In the genomic region with DNA sequence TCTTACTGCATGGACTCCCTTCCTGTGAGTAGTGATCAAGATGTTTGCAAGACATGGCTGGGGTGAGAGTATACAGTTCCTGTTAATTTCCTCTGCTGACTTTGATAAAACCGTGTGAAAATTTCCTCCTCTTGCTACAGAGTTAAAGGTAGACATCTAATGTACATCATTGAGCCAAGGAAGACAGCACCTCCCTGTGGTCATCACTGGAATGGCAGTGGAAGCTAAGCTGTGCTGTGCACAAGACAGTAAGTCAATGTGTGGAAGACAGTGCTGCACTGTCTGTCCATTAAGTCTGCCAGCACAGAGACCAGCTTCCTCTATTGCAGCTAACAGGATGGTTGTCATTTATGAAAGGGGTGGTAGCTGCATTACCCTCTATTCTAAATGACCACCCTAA, we compare ENCODE assay signal across 9 mouse cellular contexts. TPM values are rescaled to one million over a fixed set of nuclear protein-coding genes. Genes with fewer than 3 reads are reported as not detected.
DNase-seq lines count a peak whose midpoint lies in the region; ATAC-seq and TF ChIP-seq lines count a peak whose summit lies in the region.
"Had no signal": no experiment of that assay in that cellular context is flagged by ENCODE, and none has a peak within 500 bp of the region (broad histone marks: within the 10 kb centered on the region; RNA-seq: fewer than 3 reads in every experiment).

No protein-coding gene starts in this region.

- TF ChIP-seq RAD21 in CH12.LX (IDR thresholded peaks at IDR 0.05; ENCODE audit: low read depth, low read length) = peak; percentile 79

- H3K4me2 ChIP-seq in CH12.LX (ENCODE audit: insufficient read depth, low read depth, poor library complexity, severe bottlenecking) = no peak overlapping the region
- H3K4me2 ChIP-seq: heart, embryonic 15.5 days had no signal

- H3K4me1 ChIP-seq in CH12.LX (ENCODE audit: control insufficient read depth in 1 of 2, insufficient read depth in 2 of 2) = no peaks in the 10 kb centered on the region
- no peaks in the 10 kb centered on the region for H3K4me1 ChIP-seq in cerebellum, adult 2 months (ENCODE audit: control insufficient read depth, insufficient read depth, low read length)
- H3K4me1 ChIP-seq in lung, adult 2 months (ENCODE audit: control insufficient read depth, insufficient read depth, low read length) = no peaks in the 10 kb centered on the region
- H3K4me1 ChIP-seq: heart, embryonic 15.5 days had no signal

- H3K9me3 ChIP-seq in CH12.LX (replicated peaks; ENCODE audit: low read length) = no peaks in the 10 kb centered on the region
- H3K9me3 ChIP-seq: heart, embryonic 15.5 days had no signal

- no peak overlapping the region for H3K27ac ChIP-seq in CH12.LX (ENCODE audit: insufficient read depth, low read depth)
- H3K27ac ChIP-seq in cerebellum, adult 2 months (ENCODE audit: insufficient read depth, low read length) = no peak overlapping the region
- H3K27ac ChIP-seq: heart, embryonic 15.5 days had no signal

- no peaks in the 10 kb centered on the region for H3K27me3 ChIP-seq in CH12.LX (replicated peaks)
- H3K27me3 ChIP-seq in cerebellum, adult 2 months (ENCODE audit: control insufficient read depth, insufficient read depth, low read length) = no peaks in the 10 kb centered on the region
- H3K27me3 ChIP-seq: heart, embryonic 15.5 days had no signal

- no peak overlapping the region for H3K4me3 ChIP-seq in CH12.LX (replicated peaks in 1 of 3; ENCODE audit: low read depth in 2 of 3, low read length in 2 of 3, poor library complexity in 1 of 3)
- no peak overlapping the region for H3K4me3 ChIP-seq in cerebellum, adult 2 months (replicated peaks; ENCODE audit: insufficient read depth, low read depth, low read length)
- no peak overlapping the region for H3K4me3 ChIP-seq in lung, adult 2 months (replicated peaks; ENCODE audit: extremely low read depth, low read depth, low read length)
- H3K4me3 ChIP-seq: heart, embryonic 15.5 days had no signal

- TF ChIP-seq EP300 in CH12.LX (IDR thresholded peaks at IDR 0.05; ENCODE audit: low read length) = no peak

- ATAC-seq in erythroid progenitor cell, adult 5-6 weeks (replicated peaks; ENCODE audit: low FRiP score, poor library complexity, severe bottlenecking) = no peak

- 6% methylated on average over 1 of the region's 1 CpGs for WGBS in cerebellum, adult 2 months
- WGBS in lung, adult 2 months = 0% methylated on average over 1 of the region's 1 CpGs

- H3K79me2 ChIP-seq in CH12.LX (replicated peaks; ENCODE audit: control insufficient read depth, extremely low read depth, insufficient read depth, poor library complexity, severe bottlenecking) = no peaks in the 10 kb centered on the region

- no peak overlapping the region for H3K9ac ChIP-seq in CH12.LX (ENCODE audit: insufficient read depth, low read depth)
- H3K9ac ChIP-seq: heart, embryonic 15.5 days had no signal

- TF ChIP-seq CTCF in CH12.LX (conservative IDR thresholded peaks at IDR 0.05 in 1 of 2, IDR thresholded peaks at IDR 0.05 in 1 of 2; ENCODE audit: low read depth in 2 of 2, low read length in 2 of 2) = peak; percentile 83 to 96
- peak; percentile 70 for TF ChIP-seq CTCF in cerebellum, adult 2 months (IDR thresholded peaks at IDR 0.05; ENCODE audit: borderline replicate concordance, insufficient read depth, low read depth, low read length)
- TF ChIP-seq CTCF in lung, adult 2 months (IDR thresholded peaks at IDR 0.05; ENCODE audit: insufficient read depth, low read length) = peak; percentile 85

- DNase-seq in 416B (ENCODE audit: low read depth) (peak; percentile 67), CH12.LX (ENCODE audit: extremely low read depth) (peak; percentile 65)
- DNase-seq in cerebellum, adult 2 months = peak; percentile 32 to 62
- DNase-seq in frontal cortex, postnatal 36 days (ENCODE audit: low spot score in 2 of 2) = peak; percentile 74 to 86
- DNase-seq in kidney, postnatal 25 days = peak; percentile 77 to 85
- DNase-seq in lung, adult 2 months = peak; percentile 74
- DNase-seq in right cerebral cortex, postnatal 10 days (ENCODE audit: low spot score in 2 of 2) = peak; percentile 50 to 78

- in situ Hi-C loops in CH12.LX (cut with MboI; ENCODE audit: low pct_ligation_motif_present, low pct_unique_long_range_greater_than_20kb, low sequenced_read_pairs) = loop anchor here (25.0 kb wide), 2 partner anchors 194 to 281 kb away; no protein-coding TSS in a partner anchor

- no peaks in the 10 kb centered on the region for H3K36me3 ChIP-seq in CH12.LX (replicated peaks in 1 of 2; ENCODE audit: control insufficient read depth in 1 of 2, insufficient read depth in 1 of 2, low read length in 1 of 2)
- H3K36me3 ChIP-seq: heart, embryonic 15.5 days had no signal

- dilution Hi-C loops in CH12.LX (cut with MboI; ENCODE audit: extremely low pct_ligation_motif_present, extremely low pct_unique_long_range_greater_than_20kb, low sequenced_read_pairs) = no loop called here

- no peak for TF ChIP-seq POLR2A in CH12.LX (IDR thresholded peaks at IDR 0.05; ENCODE audit: low read depth, low read length)
- TF ChIP-seq POLR2A in cerebellum, adult 2 months (IDR thresholded peaks at IDR 0.05; ENCODE audit: borderline replicate concordance, insufficient read depth, low read length) = no peak
- no peak for TF ChIP-seq POLR2A in lung, adult 2 months (IDR thresholded peaks at IDR 0.05; ENCODE audit: borderline replicate concordance, extremely low read depth, low read depth, low read length)

TF ChIP-seq in CH12.LX, 34 proteins besides CTCF, POLR2A, EP300 and RAD21:
- peak; percentile 39; the same call in 1 of the 2 replicates for TF ChIP-seq ZC3H11A (IDR thresholded peaks at IDR 0.05; ENCODE audit: low read depth, low read length)
- TF ChIP-seq SMC3 (IDR thresholded peaks at IDR 0.05; ENCODE audit: low read depth, low read length) = peak; percentile 83
- no peak for TF ChIP-seq MXI1 (IDR thresholded peaks at IDR 0.05; ENCODE audit: low read depth, low read length)
- TF ChIP-seq USF1 (IDR thresholded peaks at IDR 0.05; ENCODE audit: low read depth, low read length) = no peak
- no peak for TF ChIP-seq NRF1 (IDR thresholded peaks at IDR 0.05; ENCODE audit: low read depth, low read length)
TF ChIP-seq in CH12.LX: peak in this region for 2.

RNA-seq across cellular contexts. Expression of a gene that starts 18.8 kb away (rescaled TPM):
- total RNA-seq in CH12.LX (2012; rRNA removed) (not detected in 2 replicates), CH12.LX (2014; rRNA removed) (not detected in 2 replicates)
- polyA plus RNA-seq in CH12.LX (2012; ENCODE audit: insufficient read length, low read depth) = not detected in 2 replicates
- polyA plus RNA-seq in cerebellum, adult 2 months (2012; rRNA removed) = 0.13 and 0.16 TPM in 2 replicates
- 0.33 and 0.37 TPM in 2 replicates for polyA plus RNA-seq in lung, adult 2 months (2012; rRNA removed)
- total RNA-seq in erythroid progenitor cell, adult 5-6 weeks (2015; ENCODE audit: low replicate concordance) = not detected in 2 replicates
- 1.3 TPM in 1 of 2 replicates, not detected in the other for total RNA-seq in erythroid progenitor cell, adult 5-6 weeks (2017; ENCODE audit: low replicate concordance)

RNA-seq across cellular contexts. Expression of a gene that starts 27.0 kb away (rescaled TPM):
- total RNA-seq in CH12.LX (2012; rRNA removed) (0.04 and 0.25 TPM in 2 replicates), CH12.LX (2014; rRNA removed) (not detected in 2 replicates)
- 0.11 and 0.94 TPM in 2 replicates for polyA plus RNA-seq in CH12.LX (2012; ENCODE audit: insufficient read length, low read depth)
- polyA plus RNA-seq in cerebellum, adult 2 months (2012; rRNA removed) = 4.4 and 4.6 TPM in 2 replicates
- 63.6 and 70.0 TPM in 2 replicates for polyA plus RNA-seq in lung, adult 2 months (2012; rRNA removed)
- not detected in 2 replicates for total RNA-seq in erythroid progenitor cell, adult 5-6 weeks (2015; ENCODE audit: low replicate concordance)
- 0.13 TPM in 1 of 2 replicates, not detected in the other for total RNA-seq in erythroid progenitor cell, adult 5-6 weeks (2017; ENCODE audit: low replicate concordance)

RNA-seq across cellular contexts. Expression of a gene that starts 53.4 kb away (rescaled TPM):
- 0.29 and 0.89 TPM in 2 replicates for total RNA-seq in CH12.LX (2012; rRNA removed)
- total RNA-seq in CH12.LX (2014; rRNA removed) = 0.96 and 0.99 TPM in 2 replicates
- 0.93 and 1.3 TPM in 2 replicates for polyA plus RNA-seq in CH12.LX (2012; ENCODE audit: insufficient read length, low read depth)
- polyA plus RNA-seq in cerebellum, adult 2 months (2012; rRNA removed) = 0.87 and 0.95 TPM in 2 replicates
- 9.7 and 12.9 TPM in 2 replicates for polyA plus RNA-seq in lung, adult 2 months (2012; rRNA removed)
- total RNA-seq in erythroid progenitor cell, adult 5-6 weeks (2015; ENCODE audit: low replicate concordance) = 2.5 TPM in 1 of 2 replicates, not detected in the other
- total RNA-seq in erythroid progenitor cell, adult 5-6 weeks (2017; ENCODE audit: low replicate concordance) = not detected in 2 replicates

Comparison
In these comparisons a context has a peak if more than half of its experiments do, and no peak if none do; other contexts are left out.
1. RNA of a gene that starts 27.0 kb away (polyA plus RNA-seq): 63.6 to 70.0 TPM in lung, adult 2 months; 4.4 to 4.6 TPM in cerebellum, adult 2 months and 0.11 to 0.94 TPM in CH12.LX; every median in the first group is over 10 times any median in the second.
2. Peak in every context shown above with its lines, with median percentiles within 50 percentile points of each other: DNase-seq and CTCF ChIP-seq.